Mouse (Mus musculus) brown adipose tissue, adult 24 weeks (tissue): ENCODE measurements around the gene Atp8a2. TPM values are rescaled to one million over a fixed set of nuclear protein-coding genes. Genes with fewer than 3 reads are reported as not detected.
"Not testable (repeated sequence)": the region's sequence is repeated elsewhere in the genome, so short reads cannot be mapped to it uniquely, and the experiment has no call there.

ENCODE experiments used
- H3K27ac ChIP-seq: fragments of 200-500 bp; replicated peaks from 2 replicates; pipeline ENCODE4 v1.5.1; 2012; ENCODE audit warnings: low read depth, mild to moderate bottlenecking, low read length
- H3K4me1 ChIP-seq: fragments of 200-500 bp; 2 replicates; pipeline ENCODE4 v1.6.1; 2012; ENCODE audit warnings: low read length, mixed read lengths; ENCODE audit not compliant: control insufficient read depth, insufficient read depth, insufficient read length
- H3K4me3 ChIP-seq: fragments of 200-500 bp; 2 replicates; pipeline ENCODE4 v1.5.1; 2012; ENCODE audit warnings: low read depth, mild to moderate bottlenecking, low read length, moderate library complexity; ENCODE audit not compliant: insufficient read depth
- polyA plus RNA-seq: library from polyadenylated mRNA; stranded (reverse); fragments of >200 nt; gene quantifications from 2 replicates; pipeline ENCODE4 v1.2.4, GENCODE M21; 2012; ENCODE audit not compliant: missing spikeins, insufficient read depth, insufficient read length

Atp8a2 gene
- polyA plus RNA-seq, 1 experiment, result not detected

DNA sequence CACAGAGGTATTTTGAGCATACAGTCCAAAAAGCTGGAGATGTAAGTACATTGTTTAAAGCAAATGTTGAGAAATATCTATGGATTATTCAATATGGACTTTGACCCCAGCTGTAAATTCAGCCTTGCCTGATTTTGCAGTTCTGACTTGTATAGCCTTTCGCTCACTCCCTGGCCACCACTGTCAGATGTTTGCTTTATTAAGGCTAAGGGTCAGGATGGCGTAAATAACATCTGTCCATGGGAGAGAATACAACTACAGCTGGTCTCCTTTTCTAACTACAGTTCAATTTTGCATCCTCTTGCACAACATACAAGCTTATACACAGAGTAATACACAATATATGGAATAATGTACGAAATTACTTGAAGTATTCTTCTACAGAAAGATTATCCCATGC is 316.1 kb downstream of the Atp8a2 start:
- H3K4me1 ChIP-seq, result no peaks in the 10 kb centered on the region
- no peak overlapping the region for H3K27ac ChIP-seq
- no peak overlapping the region for H3K4me3 ChIP-seq

DNA sequence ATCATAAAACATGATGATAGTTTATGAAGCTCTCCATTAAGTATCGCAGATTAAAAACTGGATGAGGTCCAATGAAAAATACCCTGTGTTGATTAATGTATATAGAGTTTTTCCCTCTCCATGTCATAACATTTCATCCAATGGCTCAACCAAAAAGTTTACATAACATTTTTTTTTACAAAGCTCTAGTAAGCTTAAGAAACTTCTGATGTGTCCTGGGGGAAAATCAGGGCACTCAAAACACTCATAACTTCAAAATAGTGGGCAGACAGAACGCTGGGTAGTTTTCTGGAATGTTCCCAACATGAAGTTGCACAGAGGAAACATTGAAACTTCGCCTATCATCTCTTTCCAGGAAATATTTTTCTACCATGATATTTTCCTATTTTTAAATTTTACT is 318.7 kb downstream of the Atp8a2 start:
- no peak overlapping the region for H3K27ac ChIP-seq
- no peak overlapping the region for H3K4me3 ChIP-seq
- H3K4me1 ChIP-seq, result no peaks in the 10 kb centered on the region

DNA sequence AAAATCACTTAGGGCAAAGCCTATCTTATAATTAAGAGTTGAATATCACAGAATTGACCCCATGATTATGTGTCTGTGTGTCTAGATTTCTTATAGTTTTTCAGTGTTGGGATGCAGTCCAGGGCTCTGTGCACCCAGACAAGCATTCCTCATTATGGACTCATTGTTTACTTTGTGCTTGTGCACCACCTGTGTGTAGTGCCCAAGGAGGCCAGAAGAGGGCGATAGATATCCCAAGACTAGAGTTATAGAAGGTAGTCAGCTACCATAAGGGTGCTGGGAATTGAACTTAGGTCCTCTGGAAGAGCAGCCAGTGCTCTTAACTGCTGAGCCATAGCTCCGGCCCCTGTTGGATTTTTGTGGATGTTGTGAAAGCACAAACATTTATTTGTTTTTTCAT is 320.5 kb downstream of the Atp8a2 start:
- Histone ChIP-seq H3K4me3 (no peak overlapping the region), H3K27ac (no peak overlapping the region), H3K4me1 (no peaks in the 10 kb centered on the region)

DNA sequence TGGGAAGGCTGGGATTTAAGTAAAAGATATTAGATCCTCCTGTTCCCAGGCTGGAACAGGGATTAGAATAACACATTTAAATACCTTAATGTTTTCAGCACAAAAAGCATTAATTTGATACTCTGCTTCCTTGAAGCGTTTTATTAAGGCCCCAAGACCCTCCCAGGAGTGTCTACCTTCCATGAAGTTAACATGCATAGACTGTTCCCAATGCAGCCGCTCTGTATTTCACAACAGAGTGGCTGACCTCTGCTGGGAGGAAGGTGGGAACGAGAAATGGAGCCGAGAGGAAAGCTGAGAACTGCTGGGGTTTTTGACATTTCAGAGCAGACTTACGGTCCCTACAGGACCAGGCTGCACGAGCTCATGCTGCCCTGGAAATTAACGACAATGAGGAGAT is 328.6 kb downstream of the Atp8a2 start:
- Histone ChIP-seq H3K4me3 (no peak overlapping the region), H3K27ac (no peak overlapping the region), H3K4me1 (no peaks in the 10 kb centered on the region)

DNA sequence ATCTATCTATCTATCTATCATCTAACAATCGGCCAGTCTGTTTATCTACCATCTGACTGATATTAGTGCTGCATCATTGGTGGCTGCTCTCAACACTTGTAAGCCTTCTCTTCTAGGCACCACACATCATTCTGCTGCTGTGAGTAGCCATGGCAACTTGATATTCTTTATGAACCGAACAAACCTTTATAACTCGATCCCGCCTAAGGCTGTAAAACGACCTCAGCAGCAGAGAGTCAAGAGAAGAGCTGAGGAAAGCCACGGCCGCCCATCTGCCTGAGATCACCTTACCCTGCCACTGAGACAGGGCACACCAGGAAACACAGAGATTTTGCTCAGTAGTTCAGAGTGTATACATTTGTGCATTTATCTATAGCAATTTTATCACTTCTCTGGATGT is 329.2 kb downstream of the Atp8a2 start:
- Histone ChIP-seq H3K4me1 (no peaks in the 10 kb centered on the region), H3K4me3 (no peak overlapping the region), H3K27ac (no peak overlapping the region)

DNA sequence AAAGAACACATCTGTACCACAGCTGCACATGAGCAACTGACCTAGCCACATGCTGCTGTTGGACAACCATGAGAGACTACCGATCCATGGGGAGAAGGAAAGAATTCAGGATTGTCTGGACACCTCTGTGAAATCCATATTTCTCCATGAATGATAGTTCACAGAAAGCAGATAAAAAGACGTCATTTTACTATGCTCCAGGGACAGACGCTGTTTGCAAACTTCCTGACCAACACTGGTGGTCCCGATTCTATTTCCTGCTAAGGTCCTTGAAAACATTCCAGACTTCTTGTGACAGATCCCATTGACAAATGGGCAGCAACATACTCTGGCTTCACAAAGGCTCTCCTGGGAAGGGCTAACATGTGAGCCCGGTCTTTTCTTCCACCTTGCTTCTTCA is 331.0 kb downstream of the Atp8a2 start:
- H3K4me1 ChIP-seq, result no peaks in the 10 kb centered on the region
- H3K4me3 ChIP-seq, result no peak overlapping the region

DNA sequence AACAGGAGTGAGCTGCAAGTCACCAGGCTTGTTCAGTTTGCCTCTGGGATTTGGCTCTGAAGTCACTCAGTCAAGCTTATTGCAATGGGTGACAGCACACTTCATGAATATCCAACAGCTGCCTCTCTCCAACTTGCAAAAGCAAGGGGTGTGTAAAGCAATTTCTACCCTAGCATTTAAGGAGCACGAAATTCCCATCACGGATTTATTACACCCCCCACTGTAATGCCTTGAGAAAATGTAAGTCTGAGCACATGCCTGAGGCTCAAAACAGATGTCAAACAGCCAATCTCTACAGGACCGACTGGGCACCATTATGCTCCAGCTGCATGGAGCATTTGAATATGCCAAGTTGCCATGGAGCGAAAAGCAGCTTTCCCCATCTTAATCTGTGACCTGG is 334.6 kb downstream of the Atp8a2 start:
- no peak overlapping the region for H3K4me3 ChIP-seq
- H3K27ac ChIP-seq, result no peak overlapping the region
- no peaks in the 10 kb centered on the region for H3K4me1 ChIP-seq

More for the DNA sequence above, 331.0 kb downstream of the Atp8a2 start:
- H3K27ac ChIP-seq, result no peak overlapping the region

DNA sequence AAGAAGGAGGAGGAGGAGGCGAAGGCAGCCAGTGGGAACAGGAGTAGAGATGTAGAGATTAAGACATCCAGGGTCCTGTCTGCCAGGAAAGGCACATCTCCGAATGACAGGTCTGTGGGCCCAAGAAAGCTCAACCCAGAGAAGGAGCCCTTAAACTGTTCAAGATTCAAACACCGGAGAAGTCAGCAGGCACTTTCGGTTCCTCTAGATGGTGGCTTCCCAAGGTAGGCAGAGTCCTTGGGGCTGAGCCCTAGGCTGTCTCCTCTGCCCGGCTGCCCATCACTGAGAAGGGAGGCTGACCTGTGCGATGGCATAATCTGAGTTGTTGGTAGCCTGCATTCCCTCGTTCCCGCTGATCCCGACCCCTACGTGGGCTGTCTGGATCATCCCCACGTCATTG is 337.1 kb downstream of the Atp8a2 start:
- Histone ChIP-seq H3K27ac (no peak overlapping the region), H3K4me1 (no peaks in the 10 kb centered on the region), H3K4me3 (no peak overlapping the region)

DNA sequence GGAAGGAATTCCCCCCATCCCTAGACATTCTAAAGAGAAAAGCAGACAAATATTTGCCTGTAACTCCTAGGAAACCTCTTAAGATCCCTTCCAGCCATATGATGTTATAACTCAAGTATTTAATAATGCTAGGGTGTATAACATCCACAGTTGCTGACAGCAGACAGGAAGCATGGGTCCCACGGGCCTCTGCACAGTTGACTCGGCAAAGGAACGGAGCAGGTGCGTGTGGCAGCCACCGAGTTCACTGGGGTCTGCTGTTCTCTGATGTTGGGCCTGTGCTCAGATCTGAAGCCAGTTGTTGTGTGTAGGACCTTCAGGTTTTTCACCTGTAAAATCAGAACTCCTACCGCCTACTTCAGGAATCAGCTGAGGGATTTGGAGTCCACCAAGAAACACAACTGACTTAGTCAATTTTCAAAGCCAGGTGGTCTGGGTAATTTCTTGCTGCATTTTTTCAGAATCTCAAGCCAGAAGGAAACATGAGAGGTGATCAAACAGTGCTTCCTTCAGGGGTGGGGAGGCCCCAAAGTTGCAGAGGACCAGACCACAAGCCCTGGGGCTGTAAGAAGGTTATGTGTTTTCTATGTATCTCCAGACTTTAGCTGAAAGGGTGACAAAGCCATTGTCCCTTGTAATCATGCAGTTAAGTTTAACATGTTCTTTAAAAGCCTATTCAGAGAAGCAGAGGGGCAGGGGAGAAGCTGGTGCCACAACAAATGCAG is 338.3 kb downstream of the Atp8a2 start:
- H3K4me1 ChIP-seq, result no peaks in the 10 kb centered on the region
- no peak overlapping the region for H3K4me3 ChIP-seq
- no peak overlapping the region for H3K27ac ChIP-seq

DNA sequence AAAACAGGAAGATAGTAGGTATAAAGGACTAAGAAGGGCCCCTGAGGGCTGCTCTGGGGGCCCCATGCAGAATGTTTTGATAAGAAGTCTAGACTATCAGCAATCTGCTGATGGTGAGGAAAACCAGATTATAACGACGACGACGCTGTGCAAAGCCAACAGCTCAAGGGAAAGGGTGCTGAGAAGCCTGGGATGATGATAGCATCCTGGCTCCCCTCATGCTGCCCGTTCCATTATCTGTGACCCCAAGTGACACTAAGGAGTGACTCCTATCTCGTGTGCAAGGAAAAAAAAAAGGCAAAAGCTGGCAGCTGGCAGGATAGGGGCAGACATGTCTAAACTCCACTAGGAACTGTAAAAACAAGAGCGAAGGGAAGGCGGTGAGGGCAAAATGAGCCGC is 343.8 kb downstream of the Atp8a2 start:
- Histone ChIP-seq H3K27ac (no peak overlapping the region), H3K4me1 (no peaks in the 10 kb centered on the region), H3K4me3 (no peak overlapping the region)

DNA sequence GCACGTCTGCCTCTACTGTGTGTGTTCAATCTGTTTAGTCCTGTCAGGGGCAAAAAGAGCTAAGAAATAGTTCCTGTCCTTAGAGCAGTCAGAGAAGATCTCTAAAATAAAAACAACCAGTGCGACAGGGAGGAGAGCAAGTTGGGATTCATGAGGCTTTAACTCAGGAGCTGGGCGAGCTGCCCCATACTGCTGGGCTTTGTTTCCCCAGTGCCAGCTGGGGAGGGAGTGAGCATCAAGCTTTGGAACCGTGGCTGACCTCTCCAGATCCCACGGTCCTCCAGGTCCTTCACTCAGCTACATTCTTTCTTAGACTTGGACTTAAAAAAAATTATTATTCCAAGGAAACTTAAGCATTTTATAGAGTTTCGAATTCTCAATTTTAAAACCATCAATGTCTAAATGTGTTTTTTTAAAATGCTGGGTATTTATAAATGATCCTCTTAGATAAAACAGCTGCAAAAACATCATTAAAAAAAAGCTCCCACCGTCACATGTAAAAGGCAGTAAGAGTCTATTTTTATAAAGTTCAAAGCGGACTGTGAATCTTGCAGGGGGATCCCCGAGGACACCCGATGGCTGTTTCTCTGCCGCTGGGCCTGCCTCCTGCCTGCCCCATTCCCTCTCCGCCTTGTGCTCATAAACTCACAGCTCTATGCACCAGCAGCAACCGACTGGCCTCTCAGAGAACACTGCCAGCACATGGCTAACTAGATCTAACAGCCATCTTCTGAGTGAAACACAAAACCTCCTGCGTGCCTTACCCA is 350.2 kb downstream of the Atp8a2 start:
- H3K4me3 ChIP-seq, result no peak overlapping the region
- no peak overlapping the region for H3K27ac ChIP-seq
- no peaks in the 10 kb centered on the region for H3K4me1 ChIP-seq

DNA sequence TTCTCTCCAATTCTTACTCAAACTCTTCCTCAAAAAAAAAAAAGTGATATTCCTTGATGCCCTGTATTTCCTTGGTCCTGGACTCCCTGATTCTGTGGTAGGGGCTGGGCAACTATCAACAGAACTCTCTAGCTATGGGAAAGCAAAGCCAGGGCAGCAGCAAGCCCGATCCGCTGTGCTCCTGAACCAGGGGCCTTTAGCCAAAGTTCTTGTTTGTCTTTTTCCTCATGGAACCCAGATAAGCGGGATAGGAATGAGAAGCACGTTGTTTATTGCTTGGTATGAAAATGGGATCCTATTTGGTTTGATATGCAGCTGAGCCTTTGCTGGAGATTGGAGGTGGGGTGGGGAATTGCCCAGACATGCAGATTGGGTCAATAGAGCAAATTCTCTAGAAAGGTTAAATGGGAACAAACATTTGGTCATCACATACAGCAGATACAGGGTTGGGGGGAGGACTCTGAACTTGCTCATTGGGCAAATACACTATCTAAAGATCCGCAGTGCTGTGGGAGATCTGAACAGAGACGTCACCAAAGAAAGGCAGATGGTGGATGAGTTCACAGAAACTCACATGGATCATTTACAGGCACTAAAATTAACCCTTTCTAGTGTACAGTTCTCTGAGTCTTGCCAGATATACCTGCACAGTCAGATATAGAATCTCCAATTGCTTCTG is 353.6 kb downstream of the Atp8a2 start:
- no peak overlapping the region for H3K27ac ChIP-seq
- H3K4me1 ChIP-seq, result no peaks in the 10 kb centered on the region

DNA sequence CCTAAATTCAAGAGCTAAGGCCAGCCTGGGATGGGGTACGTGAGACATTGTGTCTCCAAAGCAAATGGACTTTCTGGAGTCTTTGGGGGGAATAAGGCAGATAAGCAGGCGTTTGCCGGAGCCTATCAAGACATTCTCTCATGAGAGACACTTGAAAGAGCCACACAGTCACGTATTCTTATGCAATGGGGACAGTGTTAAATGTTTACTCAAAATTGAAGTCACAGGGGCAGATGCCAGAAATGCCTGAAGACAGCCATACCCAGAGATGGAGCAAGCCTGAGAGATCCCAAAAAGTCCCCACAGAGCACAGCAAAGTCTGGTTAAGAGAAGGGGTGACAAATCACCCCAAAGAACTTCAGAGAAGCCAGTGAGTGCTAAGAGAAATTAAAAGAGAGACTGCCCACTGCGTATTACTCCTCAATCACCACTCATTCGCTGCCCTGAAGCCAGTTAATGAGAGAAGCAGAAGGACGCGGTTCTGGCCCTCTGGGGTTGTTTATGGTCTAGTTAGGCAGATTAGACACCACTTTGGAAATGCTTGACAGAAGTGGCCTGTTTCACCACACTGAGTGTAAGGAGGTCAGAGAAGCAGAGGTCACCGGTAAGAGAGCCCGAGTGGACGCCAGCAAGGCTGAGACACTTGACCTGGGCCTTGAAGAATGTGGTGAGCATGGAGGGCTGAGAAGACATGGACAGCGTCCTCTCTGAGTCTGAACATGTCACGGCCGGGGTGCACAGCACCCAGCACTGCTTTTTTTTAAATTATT is 356.8 kb downstream of the Atp8a2 start:
- no peak overlapping the region for H3K4me3 ChIP-seq
- H3K4me1 ChIP-seq, result no peaks in the 10 kb centered on the region
- no peak overlapping the region for H3K27ac ChIP-seq

More for the DNA sequence above, 353.6 kb downstream of the Atp8a2 start:
- H3K4me3 ChIP-seq, result no peak overlapping the region

DNA sequence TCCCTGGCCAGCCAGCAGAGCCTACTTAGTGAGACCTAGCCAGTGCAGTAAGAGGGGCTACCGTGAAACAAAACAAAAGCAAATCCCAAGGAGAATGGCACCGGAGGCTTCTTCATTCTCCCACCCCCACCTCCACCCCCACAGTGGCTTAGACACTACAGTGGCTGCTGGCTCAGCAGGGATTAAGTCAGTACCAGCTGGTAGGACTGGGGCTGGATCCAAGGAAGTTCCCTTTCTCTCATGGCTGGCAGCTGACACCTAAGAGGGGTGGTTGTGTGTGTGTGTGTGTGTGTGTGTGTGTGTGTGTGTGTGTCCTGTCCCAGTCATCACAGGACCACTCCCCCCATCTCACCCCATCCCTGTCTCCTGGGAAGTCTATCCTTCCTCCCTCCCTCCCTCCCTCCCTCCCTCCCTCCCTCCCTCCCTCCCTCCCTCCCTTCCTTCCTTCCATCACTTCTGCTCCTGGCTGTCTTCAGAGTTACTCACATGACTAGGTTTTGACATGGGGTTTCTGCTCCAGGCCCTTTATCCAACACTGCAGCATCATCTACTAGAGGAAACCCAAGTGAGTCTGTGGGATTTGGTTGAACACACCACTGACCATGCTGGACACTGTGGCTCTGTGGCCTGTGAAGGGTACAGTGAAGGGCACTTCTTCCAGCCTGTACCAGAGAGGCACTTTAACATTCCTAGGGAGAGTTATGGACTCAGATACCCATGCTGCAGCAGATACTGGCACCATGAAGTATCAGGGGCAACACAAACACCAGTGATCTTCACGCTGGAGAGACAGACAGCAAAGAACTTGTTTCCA is 358.3 kb downstream of the Atp8a2 start:
- not testable (repeated sequence) for H3K4me3 ChIP-seq, H3K27ac ChIP-seq, H3K4me1 ChIP-seq
